Mouse (Mus musculus) embryonic facial prominence, embryonic 10.5 days (tissue): Measurements from ENCODE around the gene Btbd3. TPM values are rescaled to one million over a fixed set of nuclear protein-coding genes. Genes with fewer than 3 reads are reported as not detected.

Experiments
- DNase-seq: peaks from one replicate; pipeline ENCODE4 v3.0.0-alpha.2; 2017; ENCODE audit warnings: low spot score
- H3K27ac ChIP-seq: fragments of 300-500 bp; sonication (generic); replicated peaks from 2 replicates; pipeline ENCODE4 v1.5.1; 2016; ENCODE audit warnings: mild to moderate bottlenecking
- H3K27me3 ChIP-seq: fragments of 300-500 bp; sonication (generic); replicated peaks from 2 replicates; pipeline ENCODE4 v1.6.1; 2016; ENCODE audit warnings: low read depth, mild to moderate bottlenecking; ENCODE audit not compliant: poor library complexity, severe bottlenecking
- H3K36me3 ChIP-seq: fragments of 300-500 bp; sonication (generic); replicated peaks from 2 replicates; pipeline ENCODE4 v1.6.1; 2016; ENCODE audit warnings: mild to moderate bottlenecking, moderate library complexity
- H3K4me1 ChIP-seq: fragments of 300-500 bp; sonication (generic); 2 replicates; pipeline ENCODE4 v1.6.1; 2016
- H3K4me3 ChIP-seq: fragments of 300-500 bp; sonication (generic); 2 replicates; pipeline ENCODE4 v1.5.1; 2016; ENCODE audit warnings: mild to moderate bottlenecking, moderate library complexity
- H3K9me3 ChIP-seq: fragments of 300-500 bp; sonication (generic); 2 replicates; pipeline ENCODE4 v1.6.1; 2016; ENCODE audit warnings: mild to moderate bottlenecking
- WGBS: fragments of 180-500 bp; shearing (Covaris S2); methylation state at CpG from one replicate; pipeline ENCODE4 v1.1.7; 2016; 5-methylcytosine and 5-hydroxymethylcytosine counted together
- polyA plus RNA-seq: library from polyadenylated mRNA; unstranded; fragments of >200 nt; fragmentation: Nextera tagmentation; extraction: Ambion mirVana; gene quantifications from 2 replicates; pipeline ENCODE4 v1.2.1, GENCODE M21; 2016

Gene Btbd3
- polyA plus RNA-seq, 1 experiment from 2014 or later = 18.6 TPM

GRCm38 (mm10) chr2:138265356-138266005, 9.1 kb downstream of the Btbd3 start:
- peak; percentile 37 for DNase-seq
- Histone ChIP-seq H3K4me1 (peaks cover 50% of the 10 kb centered on the region), H3K36me3 (no peaks in the 10 kb centered on the region), H3K27me3 (no peaks in the 10 kb centered on the region), H3K4me3 (peak overlapping the region; percentile 12; the same call in 1 of the 2 replicates), H3K9me3 (no peaks in the 10 kb centered on the region), H3K27ac (peak overlapping the region; percentile 49; the same call in 1 of the 2 replicates)
- 20% methylated on average over 13 of the region's 13 CpGs for WGBS

- DNase-seq = no peak
- Histone ChIP-seq H3K9me3 (no peaks in the 10 kb centered on the region), H3K4me3 (no peak overlapping the region), H3K27me3 (no peaks in the 10 kb centered on the region), H3K27ac (no peak overlapping the region), H3K36me3 (no peaks in the 10 kb centered on the region), H3K4me1 (peaks cover 50% of the 10 kb centered on the region)
- WGBS = 65% methylated on average over 5 of the region's 5 CpGs
Observed at GRCm38 (mm10) chr2:138266679-138267078, 10.3 kb downstream of the Btbd3 start.

- WGBS = 60% methylated on average over 4 of the region's 4 CpGs
- Histone ChIP-seq H3K27ac (no peak overlapping the region), H3K27me3 (no peaks in the 10 kb centered on the region), H3K4me3 (no peak overlapping the region), H3K36me3 (no peaks in the 10 kb centered on the region), H3K4me1 (peaks cover 53% of the 10 kb centered on the region), H3K9me3 (no peaks in the 10 kb centered on the region)
- no peak for DNase-seq
Observed at GRCm38 (mm10) chr2:138267852-138268513, 11.6 kb downstream of the Btbd3 start.

GRCm38 (mm10) chr2:138269330-138269729, 13.0 kb downstream of the Btbd3 start:
- Histone ChIP-seq H3K4me1 (peaks cover 55% of the 10 kb centered on the region), H3K9me3 (no peaks in the 10 kb centered on the region), H3K36me3 (no peaks in the 10 kb centered on the region), H3K4me3 (no peak overlapping the region), H3K27ac (no peak overlapping the region), H3K27me3 (no peaks in the 10 kb centered on the region)
- DNase-seq = no peak

GRCm38 (mm10) chr2:138273404-138274073, 17.2 kb downstream of the Btbd3 start:
- no peak overlapping the region for H3K27ac ChIP-seq
- peaks cover 54% of the 10 kb centered on the region for H3K4me1 ChIP-seq
- no peak overlapping the region for H3K4me3 ChIP-seq
- DNase-seq = no peak
- WGBS = 85% methylated on average over 9 of the region's 9 CpGs
- no peaks in the 10 kb centered on the region for H3K27me3 ChIP-seq
- H3K36me3 ChIP-seq = no peaks in the 10 kb centered on the region
- no peaks in the 10 kb centered on the region for H3K9me3 ChIP-seq

GRCm38 (mm10) chr2:138274086-138274485, 17.7 kb downstream of the Btbd3 start:
- 88% methylated on average over 5 of the region's 5 CpGs for WGBS
- Histone ChIP-seq H3K36me3 (no peaks in the 10 kb centered on the region), H3K27me3 (no peaks in the 10 kb centered on the region), H3K27ac (no peak overlapping the region), H3K9me3 (no peaks in the 10 kb centered on the region), H3K4me3 (no peak overlapping the region), H3K4me1 (peaks cover 59% of the 10 kb centered on the region)
- DNase-seq = no peak

GRCm38 (mm10) chr2:138277842-138278691, 21.7 kb downstream of the Btbd3 start:
- 0 out of 2 replicates have a peak overlapping the region, but pooled peaks have one; percentile 35 for H3K27ac ChIP-seq
- peaks cover 73% of the 10 kb centered on the region for H3K4me1 ChIP-seq
- 15% methylated on average over 17 of the region's 17 CpGs for WGBS
- peak overlapping the region; percentile 46 for H3K4me3 ChIP-seq
- DNase-seq = peak; percentile 72
- H3K36me3 ChIP-seq = peaks cover 15% of the 10 kb centered on the region
- no peaks in the 10 kb centered on the region for H3K9me3 ChIP-seq
- H3K27me3 ChIP-seq = no peaks in the 10 kb centered on the region

- H3K27ac ChIP-seq = peak overlapping the region; percentile 35; the same call in 1 of the 2 replicates
- peak overlapping the region; percentile 46 for H3K4me3 ChIP-seq
- DNase-seq = no peak
- H3K27me3 ChIP-seq = no peaks in the 10 kb centered on the region
- H3K36me3 ChIP-seq = peaks cover 25% of the 10 kb centered on the region
- WGBS = 61% methylated on average over 15 of the region's 15 CpGs
- no peaks in the 10 kb centered on the region for H3K9me3 ChIP-seq
- peaks cover 66% of the 10 kb centered on the region for H3K4me1 ChIP-seq
Observed at GRCm38 (mm10) chr2:138278853-138279640, 22.7 kb downstream of the Btbd3 start.

GRCm38 (mm10) chr2:138279641-138280040, 23.3 kb downstream of the Btbd3 start:
- peak overlapping the region; percentile 48 for H3K27ac ChIP-seq
- peak overlapping the region; percentile 31 for H3K4me3 ChIP-seq
- no peaks in the 10 kb centered on the region for H3K9me3 ChIP-seq
- H3K4me1 ChIP-seq = peaks cover 60% of the 10 kb centered on the region
- 59% methylated on average over 11 of the region's 11 CpGs for WGBS
- H3K36me3 ChIP-seq = peaks cover 31% of the 10 kb centered on the region
- peak; percentile 34 for DNase-seq
- no peaks in the 10 kb centered on the region for H3K27me3 ChIP-seq

- 46% methylated on average over 17 of the region's 17 CpGs for WGBS
- Histone ChIP-seq H3K4me3 (peak overlapping the region; percentile 31), H3K27ac (peak overlapping the region; percentile 48), H3K9me3 (no peaks in the 10 kb centered on the region), H3K27me3 (no peaks in the 10 kb centered on the region), H3K4me1 (peaks cover 55% of the 10 kb centered on the region), H3K36me3 (peaks cover 37% of the 10 kb centered on the region)
- peak; percentile 27 for DNase-seq
Observed at GRCm38 (mm10) chr2:138280225-138280711, 23.9 kb downstream of the Btbd3 start.

GRCm38 (mm10) chr2:138281550-138282201, 25.3 kb downstream of the Btbd3 start:
- Histone ChIP-seq H3K9me3 (no peaks in the 10 kb centered on the region), H3K27me3 (no peaks in the 10 kb centered on the region), H3K4me3 (no peak overlapping the region), H3K4me1 (peaks cover 41% of the 10 kb centered on the region), H3K36me3 (peaks cover 50% of the 10 kb centered on the region), H3K27ac (no peak overlapping the region)
- 88% methylated on average over 10 of the region's 10 CpGs for WGBS
- DNase-seq = no peak
